Mouse (Mus musculus) cerebellum, adult 18-20 months (tissue): ENCODE measurements around the gene Fbxw5.
A peak's percentile ranks its signal among the peaks of the same experiment; 100 is the strongest.

ENCODE experiments used
- DNase-seq, 2 experiments: peaks; one replicate each; pipeline ENCODE4 v3.0.0; 2021

Fbxw5 gene

GRCm38 (mm10) chr2:25500576-25501405 is at the start of gene Fbxw5:
Fbxw5 (plus strand) TSS chr2:25500750.
- peak; percentile 85 to 87 for DNase-seq

- DNase-seq: no peak
Observed at GRCm38 (mm10) chr2:25450853-25451647, 49.5 kb upstream of the Fbxw5 start.

GRCm38 (mm10) chr2:25452951-25453350 is 47.6 kb upstream of the Fbxw5 start:
- DNase-seq: no peak

DNA sequence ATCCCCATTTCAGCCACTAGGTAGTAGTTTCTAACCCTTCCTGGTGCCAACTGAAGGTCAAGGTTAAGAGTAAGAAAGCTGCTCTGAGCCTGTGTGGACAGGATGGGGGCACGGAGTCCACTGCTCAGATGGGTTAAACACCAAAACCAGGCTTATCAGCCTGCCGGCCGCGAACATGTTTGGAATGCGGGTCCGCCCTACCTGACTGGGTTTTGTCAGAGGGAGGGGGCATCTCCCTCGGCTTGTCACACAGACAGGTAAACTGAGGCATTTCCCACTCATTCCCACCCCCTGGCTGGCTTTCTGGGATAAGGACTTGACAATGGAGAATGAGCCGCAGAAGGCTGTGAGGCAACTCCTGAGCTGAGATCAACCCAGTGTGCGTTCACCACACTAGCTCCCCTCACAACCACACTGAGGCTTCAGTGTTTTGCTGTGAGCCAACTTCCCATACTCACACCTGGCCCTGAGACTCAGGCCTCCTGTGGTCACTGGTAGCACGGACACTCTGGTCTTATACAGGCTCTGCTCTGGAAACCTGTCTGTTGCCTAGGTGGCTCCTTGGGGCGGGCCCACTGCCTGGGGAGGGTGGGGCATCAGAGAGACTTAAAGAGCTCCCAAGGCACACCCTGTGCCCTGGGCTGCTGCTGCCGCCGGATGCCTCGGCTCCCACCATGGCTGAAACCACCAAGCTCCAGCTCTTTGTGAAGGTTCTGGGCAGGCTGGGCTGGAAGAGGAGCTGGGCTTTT is 44.2 kb upstream of the Fbxw5 start, which contains the start of gene Clic3:
Gene Clic3, plus strand, starts transcription at position 634 of the 749 bp plus-strand sequence.
- DNase-seq: peak in 1 of 2 experiments; percentile 31

GRCm38 (mm10) chr2:25457022-25457896 is 43.3 kb upstream of the Fbxw5 start:
- peak; percentile 52 to 57 for DNase-seq

- peak in 1 of 2 experiments; percentile 57 for DNase-seq
Observed at GRCm38 (mm10) chr2:25458911-25459310, 41.6 kb upstream of the Fbxw5 start.

DNA sequence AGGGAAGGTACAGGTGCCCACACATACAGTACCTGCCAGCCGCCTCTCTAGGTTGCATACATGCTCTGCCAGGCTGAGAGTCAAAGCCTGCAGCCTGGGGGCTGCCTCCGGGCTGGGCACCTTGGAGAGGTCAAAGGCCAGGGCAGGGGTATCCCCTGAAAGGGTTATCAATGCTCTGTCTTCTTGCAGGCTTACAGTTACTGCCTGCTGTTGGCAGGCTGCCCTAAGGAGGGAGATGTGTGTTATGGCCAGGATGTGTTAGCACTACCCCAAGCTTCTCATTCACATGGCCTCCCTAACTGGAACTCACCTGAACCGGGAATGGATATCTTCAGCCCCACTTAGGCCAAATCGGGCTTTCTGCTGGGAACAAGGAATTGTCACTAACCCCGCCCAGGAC is 40.4 kb upstream of the Fbxw5 start:
- peak in 1 of 2 experiments; percentile 53 for DNase-seq

GRCm38 (mm10) chr2:25460551-25461309 is 39.8 kb upstream of the Fbxw5 start, which contains the start of gene Paxx:
Paxx (minus strand) TSS chr2:25461094.
- DNase-seq: peak; percentile 92 to 94

GRCm38 (mm10) chr2:25461407-25461806 is 39.1 kb upstream of the Fbxw5 start:
- DNase-seq: no peak

GRCm38 (mm10) chr2:25463630-25464029 is 36.9 kb upstream of the Fbxw5 start:
- DNase-seq: peak; percentile 65 to 73

- DNase-seq: no peak
Observed at GRCm38 (mm10) chr2:25465256-25465655, 35.3 kb upstream of the Fbxw5 start.

DNA sequence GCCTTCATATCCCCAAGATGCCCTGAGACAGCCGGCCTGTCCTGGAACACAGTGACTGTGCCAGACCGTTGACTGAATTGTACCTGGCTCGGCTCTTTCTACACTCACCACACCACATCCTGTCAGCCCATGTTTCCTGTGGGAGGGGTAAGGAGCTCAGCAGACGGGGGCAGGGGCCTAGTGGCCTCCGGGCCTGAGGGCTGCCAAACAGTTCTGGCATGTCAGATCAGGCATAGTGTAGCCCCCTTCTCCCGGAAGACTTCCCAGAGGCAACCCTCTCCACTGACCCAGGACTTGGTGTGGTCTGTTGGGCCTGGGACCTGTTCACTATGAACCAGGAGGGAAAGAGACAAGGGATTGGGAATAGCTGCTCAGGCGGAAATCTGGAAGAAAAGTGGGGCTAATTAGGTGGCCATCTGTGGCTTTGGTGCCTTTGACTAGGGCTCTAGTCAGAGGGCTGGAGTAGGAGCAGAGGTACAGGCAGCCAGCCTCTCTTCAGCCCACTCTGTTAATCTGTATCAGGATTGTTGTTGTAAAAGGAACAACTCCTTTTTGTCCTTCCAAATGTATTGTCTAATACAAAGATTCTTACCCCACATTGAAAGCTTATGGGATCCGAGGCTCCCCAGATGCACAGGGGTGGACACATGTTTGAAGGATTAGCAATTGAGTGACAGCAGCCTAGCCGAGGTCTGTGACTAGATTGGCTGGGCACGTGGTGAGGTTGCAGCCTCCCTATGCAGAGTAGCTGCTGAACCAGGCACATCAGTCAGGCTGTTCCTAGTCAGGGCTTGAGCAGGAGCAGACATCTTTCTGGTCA is 34.5 kb upstream of the Fbxw5 start:
- peak; percentile 53 to 61 for DNase-seq

GRCm38 (mm10) chr2:25467606-25468303 is 32.8 kb upstream of the Fbxw5 start:
- no peak for DNase-seq

GRCm38 (mm10) chr2:25468962-25469915 is 31.3 kb upstream of the Fbxw5 start:
- DNase-seq: peak; percentile 67 to 77

- DNase-seq: peak in 1 of 2 experiments; percentile 34
Observed at GRCm38 (mm10) chr2:25469969-25470368, 30.6 kb upstream of the Fbxw5 start, which contains the start of gene Ptgds. Ptgds (minus strand) TSS chr2:25470046.

- no peak for DNase-seq
Observed at GRCm38 (mm10) chr2:25472550-25472949, 28.0 kb upstream of the Fbxw5 start.

GRCm38 (mm10) chr2:25477541-25477940 is 23.0 kb upstream of the Fbxw5 start:
- no peak for DNase-seq
